Mouse (Mus musculus): ENCODE data around the gene Enpp5.

DNA sequence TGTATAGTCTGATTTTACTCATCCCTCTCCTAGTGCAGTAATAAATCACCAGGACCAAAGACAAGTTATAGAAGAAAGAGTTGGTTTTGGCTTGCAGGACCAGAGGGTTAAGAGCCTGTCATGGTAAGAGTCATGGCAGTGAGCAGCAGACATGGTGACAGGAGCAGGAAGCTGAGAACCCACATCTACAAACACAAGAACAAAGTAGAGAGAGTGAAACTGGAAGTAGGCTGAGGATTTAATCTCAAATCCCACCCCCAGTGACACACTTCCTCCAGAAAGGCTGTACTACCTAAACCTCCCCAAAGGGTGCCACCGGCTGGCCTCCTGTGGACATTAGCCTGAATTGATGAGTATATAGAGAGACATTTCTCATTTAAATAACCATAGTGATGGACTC lies 17.8 kb upstream of the Enpp5 start:
- TF ChIP-seq POLR2A (IDR thresholded peaks at IDR 0.05; ENCODE audit: borderline replicate concordance, control insufficient read depth, low read depth, low read length) (no peak), CTCF (IDR thresholded peaks at IDR 0.05; ENCODE audit: control insufficient read depth, insufficient read depth, low read length) (no peak)

Measured in bone marrow, adult 2 months (tissue).